Mouse (Mus musculus) A20 (cell line): ENCODE results near the gene Wdr83os.
"Not testable (repeated sequence)": the region's sequence is repeated elsewhere in the genome, so short reads cannot be mapped to it uniquely, and the experiment has no call there.

ENCODE experiments used
- DNase-seq: peaks from one replicate; pipeline ENCODE4 v3.0.0-alpha.2; 2011; ENCODE audit warnings: low read depth, low spot score

Wdr83os gene

DNA sequence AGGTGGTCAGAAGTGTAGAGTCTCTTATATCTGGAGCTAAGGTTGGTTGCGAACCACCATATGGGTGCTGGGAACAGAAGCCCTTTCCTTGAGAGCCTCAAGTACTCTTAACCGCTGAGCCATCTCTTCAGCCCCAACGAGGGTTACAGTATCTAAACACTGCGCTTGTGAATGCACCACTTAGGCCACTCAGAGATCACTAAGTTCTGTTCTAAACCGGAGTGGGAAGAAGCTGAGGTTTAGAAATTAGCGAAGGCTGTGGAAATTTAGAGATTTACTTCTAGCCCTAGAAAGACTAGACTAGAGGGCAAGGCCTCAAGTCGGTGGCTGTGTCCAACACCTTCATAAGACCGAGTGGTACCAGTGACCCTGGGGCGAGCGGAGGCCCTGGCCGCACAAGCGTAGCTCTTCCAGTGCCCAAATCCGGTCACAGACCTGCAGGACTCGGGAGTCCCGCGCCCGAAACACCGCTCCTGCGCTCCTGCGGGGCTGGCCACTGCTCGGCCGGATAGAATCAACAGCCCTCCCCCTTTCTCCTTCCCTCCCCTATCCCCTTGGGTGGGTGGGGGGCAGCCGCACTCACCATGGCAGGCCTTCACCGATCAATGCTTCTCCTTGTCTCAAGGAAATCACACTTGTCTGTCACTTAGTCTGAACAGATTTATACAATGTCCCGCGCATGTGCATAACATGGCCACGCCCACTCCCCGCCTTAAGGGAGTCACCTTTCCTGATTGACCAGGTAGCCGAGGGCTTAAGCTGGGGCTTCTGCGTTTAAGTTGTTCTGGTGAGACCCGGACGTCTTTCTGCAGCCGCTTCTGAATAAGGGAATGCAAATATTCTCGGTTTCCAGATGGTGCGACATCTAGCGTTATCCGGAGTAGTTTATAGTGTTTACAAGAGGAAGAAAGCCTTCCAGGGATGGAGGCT, 38.8 kb downstream of the Wdr83os start:
- DNase-seq, result peak; percentile 77

DNA sequence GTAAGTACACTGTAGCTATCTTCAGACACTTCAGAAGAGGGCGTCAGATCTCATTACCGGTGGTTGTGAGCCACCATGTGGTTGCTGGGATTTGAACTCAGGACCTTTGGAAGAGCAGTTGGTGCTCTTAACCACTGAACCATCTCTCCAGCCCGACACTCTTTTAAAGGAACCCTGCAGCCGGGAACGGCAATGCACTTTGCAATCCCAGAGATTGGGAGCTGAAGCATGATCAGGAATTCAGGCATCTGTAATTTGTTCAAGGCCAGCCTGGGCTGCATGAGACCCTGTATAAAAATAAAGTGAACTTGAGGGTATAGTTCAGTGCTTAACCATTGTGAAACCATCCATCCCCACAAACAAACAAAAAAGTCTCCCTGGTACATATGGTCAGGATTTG, 39.7 kb downstream of the Wdr83os start:
- not testable (repeated sequence) for DNase-seq

- no peak for DNase-seq
Observed at GRCm38 (mm10) chr8:85122995-85123394, 42.5 kb downstream of the Wdr83os start, which contains the start of gene Zfp791. Gene Zfp791 (minus strand): TSS chr8:85123095.

DNA sequence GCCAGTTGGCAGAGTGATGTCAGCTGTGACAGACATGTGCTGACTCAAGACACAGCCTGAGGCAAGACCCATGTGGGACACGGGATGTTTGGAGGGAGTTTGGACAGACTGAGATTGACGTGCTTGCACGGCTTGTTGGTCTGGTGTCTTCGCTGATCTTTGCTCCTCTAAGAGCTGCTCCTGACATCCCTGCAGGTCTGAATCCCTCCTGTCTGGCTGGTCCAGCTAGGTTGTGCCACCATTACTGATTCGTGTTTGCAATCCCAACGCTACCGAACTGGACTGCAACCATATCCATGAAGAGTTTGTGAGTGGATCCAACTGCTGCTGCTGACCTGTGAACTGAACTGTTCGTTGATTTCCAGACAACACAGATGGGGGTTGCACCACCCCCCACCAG, 43.2 kb downstream of the Wdr83os start:
- no peak for DNase-seq
